Mouse (Mus musculus) neural tube, embryonic 14.5 days (tissue): ENCODE data around the gene Cnih2. TPM values are rescaled to one million over a fixed set of nuclear protein-coding genes. Genes with fewer than 3 reads are reported as not detected.

Source experiments
- ATAC-seq: fragments of 200-750 bp; cut with Nextera tagmentation; 2 replicates; pipeline ENCODE4 v1.8.0; 2017; ENCODE audit warnings: low read depth, mild to moderate bottlenecking, moderate TSS enrichment, moderate library complexity
- H3K27ac ChIP-seq: fragments of 300-500 bp; sonication (generic); 2 replicates; pipeline ENCODE4 v1.5.1; 2014; ENCODE audit warnings: low read depth, mild to moderate bottlenecking, control low read depth, low read length, moderate library complexity, mixed read lengths
- H3K27me3 ChIP-seq: fragments of 300-500 bp; sonication (generic); 2 replicates; pipeline ENCODE4 v1.6.1; 2014; ENCODE audit warnings: low read length; ENCODE audit not compliant: control insufficient read depth, insufficient read depth
- H3K36me3 ChIP-seq: fragments of 300-500 bp; sonication (generic); 2 replicates; pipeline ENCODE4 v1.6.1; 2014; ENCODE audit warnings: low read length, mixed read lengths; ENCODE audit not compliant: control insufficient read depth, insufficient read depth
- H3K4me1 ChIP-seq: fragments of 300-500 bp; sonication (generic); 2 replicates; pipeline ENCODE4 v1.6.1; 2014; ENCODE audit warnings: low read length; ENCODE audit not compliant: control insufficient read depth, insufficient read depth
- H3K4me2 ChIP-seq: fragments of 300-500 bp; sonication (generic); 2 replicates; pipeline ENCODE4 v1.6.1; 2014; ENCODE audit warnings: mild to moderate bottlenecking, low read depth, low read length, control low read depth
- H3K4me3 ChIP-seq: fragments of 300-500 bp; sonication (generic); 2 replicates; pipeline ENCODE4 v1.5.1; 2014; ENCODE audit warnings: low read depth, low read length, control low read depth, mixed read lengths
- H3K9ac ChIP-seq: fragments of 300-500 bp; sonication (generic); replicated peaks from 2 replicates; pipeline ENCODE4 v1.6.1; 2014; ENCODE audit warnings: low read depth, mild to moderate bottlenecking, control low read depth, low read length, mixed read lengths
- H3K9me3 ChIP-seq: fragments of 300-500 bp; sonication (generic); 2 replicates; pipeline ENCODE4 v1.6.1; 2016; ENCODE audit warnings: low read length; ENCODE audit not compliant: control insufficient read depth
- WGBS: fragments of 180-500 bp; shearing (Covaris S2); extraction: QIAGEN DNeasy Blood & Tissue Kit; methylation state at CpG from one replicate; pipeline ENCODE4 v1.1.7; 2014; 5-methylcytosine and 5-hydroxymethylcytosine counted together
- polyA plus RNA-seq: library from polyadenylated mRNA; unstranded; fragments of >200 nt; fragmentation: Nextera tagmentation; extraction: Ambion mirVana; gene quantifications from 2 replicates; pipeline ENCODE4 v1.2.1, GENCODE M21; 2014

The Cnih2 gene
- polyA plus RNA-seq, 1 experiment from 2014 or later: 499 TPM

DNA sequence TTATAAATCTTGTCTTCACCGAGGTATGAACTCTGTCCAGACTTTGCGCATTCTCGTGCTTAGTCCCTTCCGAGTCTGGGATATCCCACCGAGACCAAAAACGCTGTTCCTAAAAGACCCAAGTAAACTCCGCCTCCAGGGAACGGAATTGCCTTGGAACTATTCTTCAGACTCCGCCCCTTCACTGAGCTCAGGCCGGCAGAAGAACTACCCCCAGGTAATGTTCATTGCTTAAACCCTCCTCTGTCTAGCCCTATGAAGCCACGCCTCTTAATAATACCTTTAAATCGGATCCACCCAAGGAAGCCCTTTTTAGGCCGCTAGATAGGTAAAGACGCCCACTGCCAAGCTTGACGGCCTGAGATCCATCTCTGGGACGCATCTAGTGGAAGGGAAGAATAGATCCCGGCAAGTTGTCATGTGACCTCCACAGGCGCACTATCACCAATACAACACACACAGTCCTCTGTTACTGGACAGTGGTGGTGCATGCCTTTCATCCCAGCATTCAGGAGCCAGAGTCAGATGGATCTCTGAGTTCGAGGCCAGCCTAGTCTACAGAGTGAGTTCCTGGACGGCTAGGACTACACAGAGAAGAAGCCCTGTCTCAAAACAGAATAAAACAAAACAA lies 25.8 kb downstream of the Cnih2 start:
- Histone ChIP-seq H3K9me3 (no peaks in the 10 kb centered on the region), H3K9ac (no peak overlapping the region), H3K4me2 (peak overlapping the region; percentile 61), H3K27me3 (peaks cover 14% of the 10 kb centered on the region), H3K27ac (no peak overlapping the region), H3K4me1 (peaks cover 25% of the 10 kb centered on the region), H3K4me3 (peak overlapping the region; percentile 36), H3K36me3 (no peaks in the 10 kb centered on the region)
- WGBS: 3% methylated on average over 20 of the region's 20 CpGs
- 0 out of 2 replicates have a peak, but pooled peaks have one; percentile 2 for ATAC-seq

DNA sequence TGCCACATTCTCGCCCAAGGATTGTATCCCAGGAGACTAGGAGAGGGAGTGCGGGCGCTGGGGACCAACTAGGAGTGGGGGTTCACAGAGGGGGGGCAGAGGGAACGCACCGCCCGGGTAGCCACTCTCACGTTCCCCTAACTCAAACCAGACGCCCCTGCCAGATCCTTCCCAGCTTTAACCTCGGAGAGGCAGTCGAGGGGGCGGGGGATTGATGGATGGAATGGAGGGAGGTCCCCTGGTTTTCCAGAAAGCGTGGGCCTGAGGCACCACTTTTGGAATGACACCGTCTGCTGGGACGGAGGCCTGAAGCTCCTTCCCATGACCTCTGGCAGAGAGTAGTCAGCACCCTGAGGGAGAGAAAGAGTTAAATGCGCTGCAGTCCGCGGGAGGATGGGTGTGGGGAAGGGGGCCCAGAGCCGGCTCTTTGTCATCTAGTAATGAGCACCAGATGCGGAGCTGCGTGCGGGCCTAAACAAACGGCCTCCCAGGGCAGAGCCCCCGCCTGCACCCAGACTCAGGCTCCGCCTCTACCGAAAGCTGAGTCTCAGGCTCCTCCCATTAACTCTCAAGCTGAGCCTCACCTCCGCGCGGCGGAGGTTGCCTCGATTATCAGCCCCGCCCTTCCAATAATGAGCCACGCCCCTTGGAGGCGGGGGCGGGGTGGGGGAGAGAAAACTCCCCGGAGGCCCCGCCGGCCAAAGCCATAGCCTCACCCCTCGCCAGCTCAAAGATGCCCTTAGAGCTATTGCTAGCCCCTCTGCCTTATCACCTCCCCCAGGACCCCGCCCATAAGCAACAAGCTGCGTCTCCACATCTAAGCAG lies 26.6 kb downstream of the Cnih2 start:
- WGBS: under 1% methylated on average over 40 of the region's 40 CpGs
- H3K27me3 ChIP-seq: peaks cover 20% of the 10 kb centered on the region

DNA sequence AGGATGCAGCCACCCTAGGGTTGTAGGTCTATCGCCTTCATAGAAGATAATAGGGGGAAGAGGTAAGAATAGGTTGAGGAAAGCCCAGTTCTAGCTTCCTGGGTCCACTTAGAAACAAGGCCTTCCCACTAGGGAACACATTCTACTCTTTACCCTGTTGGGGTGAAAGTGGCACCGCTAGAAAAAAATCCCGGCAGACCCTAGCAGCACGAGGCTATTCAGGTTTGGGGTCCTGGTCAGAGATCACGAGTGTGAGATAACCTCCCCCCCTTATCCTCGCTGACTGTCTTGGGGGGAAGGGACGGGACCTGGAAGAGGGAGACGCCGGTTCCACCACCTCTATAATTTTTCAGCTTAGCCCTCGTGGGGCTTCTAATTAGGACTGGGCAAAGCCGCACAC lies 27.2 kb downstream of the Cnih2 start:
- peak overlapping the region; percentile 36 for H3K4me3 ChIP-seq
- peak overlapping the region; percentile 61 for H3K4me2 ChIP-seq
- H3K27ac ChIP-seq: peak overlapping the region; percentile 61
- WGBS: 6% methylated on average over 11 of the region's 11 CpGs
- H3K4me1 ChIP-seq: peaks cover 28% of the 10 kb centered on the region
- peak overlapping the region; percentile 49 for H3K9ac ChIP-seq
- ATAC-seq: no peak
- peaks cover 20% of the 10 kb centered on the region for H3K27me3 ChIP-seq
- no peaks in the 10 kb centered on the region for H3K9me3 ChIP-seq
- H3K36me3 ChIP-seq: no peaks in the 10 kb centered on the region

More for the DNA sequence above, 26.6 kb downstream of the Cnih2 start:
- no peaks in the 10 kb centered on the region for H3K36me3 ChIP-seq
- H3K4me3 ChIP-seq: peak overlapping the region; percentile 36
- peak; percentile 74 for ATAC-seq
- peaks cover 28% of the 10 kb centered on the region for H3K4me1 ChIP-seq
- H3K4me2 ChIP-seq: peak overlapping the region; percentile 61
- peak overlapping the region; percentile 49 for H3K9ac ChIP-seq
- peak overlapping the region; percentile 61 for H3K27ac ChIP-seq
- no peaks in the 10 kb centered on the region for H3K9me3 ChIP-seq

DNA sequence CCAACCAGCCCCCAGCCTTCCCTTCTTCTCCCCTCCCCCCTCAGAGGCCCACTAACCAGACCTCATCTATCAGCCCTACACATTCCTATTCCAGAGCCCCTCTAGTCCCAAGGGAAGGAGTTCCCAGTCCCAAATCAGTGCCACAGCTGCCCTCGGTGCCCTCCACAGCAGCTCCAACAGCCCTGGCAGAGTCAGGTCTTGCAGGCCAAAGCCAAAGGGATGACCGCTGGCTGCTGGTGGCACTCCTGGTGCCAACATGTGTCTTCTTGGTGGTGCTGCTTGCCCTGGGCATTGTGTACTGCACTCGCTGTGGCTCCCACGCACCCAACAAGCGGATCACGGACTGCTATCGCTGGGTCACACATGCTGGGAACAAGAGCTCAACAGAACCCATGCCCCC lies 28.3 kb downstream of the Cnih2 start:
- WGBS: 85% methylated on average over 7 of the region's 7 CpGs
- Histone ChIP-seq H3K27me3 (peaks cover 18% of the 10 kb centered on the region), H3K27ac (no peak overlapping the region), H3K4me1 (peaks cover 28% of the 10 kb centered on the region), H3K9me3 (no peaks in the 10 kb centered on the region), H3K9ac (no peak overlapping the region), H3K4me2 (0 out of 2 replicates have a peak overlapping the region, but pooled peaks have one; percentile 57), H3K36me3 (no peaks in the 10 kb centered on the region), H3K4me3 (no peak overlapping the region)
- ATAC-seq: no peak

DNA sequence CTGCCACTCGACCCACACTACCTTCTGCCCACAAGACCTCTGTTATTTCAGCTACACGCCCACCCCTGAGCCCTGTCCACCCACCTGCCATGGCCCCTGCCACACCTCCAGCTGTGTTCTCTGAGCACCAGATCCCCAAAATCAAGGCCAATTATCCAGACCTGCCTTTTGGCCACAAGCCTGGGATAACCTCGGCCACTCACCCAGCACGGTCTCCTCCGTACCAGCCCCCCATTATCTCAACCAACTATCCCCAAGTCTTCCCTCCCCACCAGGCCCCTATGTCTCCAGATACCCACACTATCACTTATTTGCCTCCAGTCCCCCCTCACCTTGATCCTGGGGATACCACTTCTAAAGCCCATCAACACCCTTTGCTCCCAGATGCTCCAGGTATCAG lies 28.8 kb downstream of the Cnih2 start:
- peaks cover 18% of the 10 kb centered on the region for H3K27me3 ChIP-seq
- no peak for ATAC-seq
- H3K4me1 ChIP-seq: peaks cover 28% of the 10 kb centered on the region

DNA sequence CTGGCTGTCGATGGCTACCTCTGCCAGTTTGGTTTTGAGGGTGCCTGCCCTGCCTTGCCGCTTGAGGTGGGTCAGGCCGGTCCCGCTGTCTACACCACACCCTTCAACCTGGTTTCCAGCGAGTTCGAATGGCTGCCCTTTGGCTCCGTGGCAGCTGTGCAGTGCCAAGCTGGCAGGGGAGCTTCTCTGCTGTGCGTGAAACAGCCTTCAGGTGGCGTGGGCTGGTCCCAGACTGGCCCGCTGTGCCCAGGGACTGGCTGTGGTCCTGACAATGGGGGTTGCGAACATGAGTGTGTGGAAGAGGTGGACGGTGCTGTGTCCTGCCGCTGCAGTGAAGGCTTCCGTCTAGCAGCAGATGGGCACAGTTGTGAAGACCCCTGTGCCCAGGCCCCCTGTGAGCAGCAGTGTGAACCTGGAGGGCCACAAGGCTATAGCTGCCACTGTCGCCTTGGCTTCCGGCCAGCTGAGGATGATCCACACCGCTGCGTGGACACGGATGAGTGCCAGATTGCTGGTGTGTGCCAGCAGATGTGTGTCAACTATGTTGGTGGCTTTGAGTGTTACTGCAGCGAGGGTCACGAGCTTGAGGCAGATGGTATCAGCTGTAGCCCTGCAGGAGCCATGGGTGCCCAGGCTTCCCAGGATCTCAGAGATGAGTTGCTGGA lies 29.6 kb downstream of the Cnih2 start:
- Histone ChIP-seq H3K27ac (no peak overlapping the region), H3K4me3 (peak overlapping the region; percentile 37), H3K36me3 (no peaks in the 10 kb centered on the region), H3K4me1 (peaks cover 28% of the 10 kb centered on the region), H3K9me3 (no peaks in the 10 kb centered on the region), H3K9ac (peak overlapping the region; percentile 54), H3K27me3 (peaks cover 18% of the 10 kb centered on the region), H3K4me2 (peak overlapping the region; percentile 57)
- WGBS: 35% methylated on average over 21 of the region's 21 CpGs
- ATAC-seq: no peak

More for the DNA sequence above, 28.8 kb downstream of the Cnih2 start:
- Histone ChIP-seq H3K9me3 (no peaks in the 10 kb centered on the region), H3K4me2 (peak overlapping the region; percentile 57; the same call in 1 of the 2 replicates), H3K36me3 (no peaks in the 10 kb centered on the region), H3K9ac (no peak overlapping the region), H3K4me3 (peak overlapping the region; percentile 37; the same call in 1 of the 2 replicates), H3K27ac (no peak overlapping the region)
- WGBS: 78% methylated on average over 5 of the region's 5 CpGs

DNA sequence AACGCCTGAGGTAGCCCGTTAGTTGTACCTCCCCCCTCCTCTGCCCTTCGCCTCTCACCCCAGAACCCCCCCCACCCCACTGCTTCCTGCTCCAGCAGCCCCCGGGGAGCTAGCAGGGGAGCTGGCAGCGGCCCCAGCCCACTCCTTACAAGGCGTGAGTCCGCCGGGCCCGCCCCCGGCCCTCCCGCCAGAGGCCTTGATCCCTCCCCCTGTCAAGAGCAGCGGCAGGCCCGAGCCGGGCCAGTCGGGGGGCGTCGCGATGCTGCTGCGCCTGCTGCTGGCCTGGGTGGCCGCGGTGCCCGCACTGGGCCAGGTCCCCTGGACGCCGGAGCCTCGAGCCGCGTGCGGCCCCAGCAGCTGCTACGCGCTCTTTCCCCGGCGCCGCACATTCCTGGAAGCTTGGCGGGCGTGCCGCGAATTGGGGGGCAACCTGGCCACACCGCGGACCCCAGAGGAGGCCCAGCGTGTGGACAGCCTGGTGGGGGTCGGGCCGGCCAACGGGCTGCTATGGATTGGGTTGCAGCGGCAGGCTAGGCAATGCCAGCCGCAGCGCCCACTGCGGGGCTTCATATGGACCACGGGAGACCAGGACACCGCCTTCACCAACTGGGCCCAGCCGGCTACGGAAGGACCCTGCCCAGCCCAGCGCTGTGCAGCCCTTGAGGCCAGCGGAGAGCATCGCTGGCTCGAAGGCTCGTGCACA lies 30.3 kb downstream of the Cnih2 start, which contains the start of gene Cd248:
Gene Cd248 (plus strand): TSS at position 212 of the 703 bp plus-strand sequence.
- Histone ChIP-seq H3K4me1 (peaks cover 28% of the 10 kb centered on the region), H3K27ac (peak within 1 kb of the TSS; percentile 16; the same call in 1 of the 2 replicates), H3K4me3 (peak within 1 kb of the TSS; percentile 37), H3K27me3 (peaks cover 18% of the 10 kb centered on the region), H3K4me2 (peak within 1 kb of the TSS; percentile 57), H3K9ac (peak within 1 kb of the TSS; percentile 54), H3K36me3 (no peaks in the 10 kb centered on the region), H3K9me3 (no peaks in the 10 kb centered on the region)
- no peak for ATAC-seq
- under 1% methylated on average over 44 of the region's 56 CpGs for WGBS

DNA sequence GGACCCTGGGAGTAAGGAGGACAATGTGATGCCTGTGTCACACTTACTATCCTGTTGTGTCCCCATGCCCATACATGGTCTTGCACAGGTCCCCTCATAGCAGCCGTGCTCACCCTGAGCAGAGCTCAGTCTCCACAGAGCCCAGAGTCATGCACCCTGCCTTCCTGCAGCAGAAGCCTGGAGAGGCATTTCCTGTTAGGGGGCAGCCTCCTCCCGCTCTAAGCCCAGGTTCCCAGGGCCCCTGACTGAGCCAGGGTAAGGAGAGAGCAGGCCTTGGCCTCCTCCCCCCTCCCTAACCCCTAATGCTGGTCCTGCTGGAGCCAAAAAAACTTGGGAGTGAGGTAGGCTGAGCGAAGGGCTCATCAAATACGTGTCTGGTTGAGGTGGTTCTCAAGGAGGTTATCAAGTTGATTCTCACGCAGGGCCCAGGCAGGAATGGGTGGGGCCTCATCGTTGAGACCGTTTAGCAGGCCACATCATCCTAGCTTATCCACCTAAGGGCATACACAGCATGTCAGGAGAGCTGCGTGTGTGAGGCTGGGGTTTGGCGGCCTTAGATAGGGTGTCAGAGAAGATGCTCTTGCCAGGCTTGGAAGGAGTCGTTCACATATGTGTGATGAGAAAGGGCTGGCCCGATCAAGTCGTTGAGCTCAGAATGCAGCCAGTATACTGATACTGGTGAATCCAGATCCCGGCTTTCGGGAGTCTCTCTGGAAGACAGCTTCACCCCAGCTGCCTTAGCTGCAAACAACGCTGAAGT lies 31.1 kb downstream of the Cnih2 start:
- Histone ChIP-seq H3K4me2 (peak overlapping the region; percentile 57), H3K36me3 (no peaks in the 10 kb centered on the region), H3K4me1 (peaks cover 24% of the 10 kb centered on the region), H3K4me3 (peak overlapping the region; percentile 37), H3K9me3 (no peaks in the 10 kb centered on the region), H3K27ac (no peak overlapping the region; the same call in 1 of the 2 replicates), H3K9ac (peak overlapping the region; percentile 54; the same call in 1 of the 2 replicates), H3K27me3 (peaks cover 18% of the 10 kb centered on the region)
- WGBS: 12% methylated on average over 15 of the region's 15 CpGs
- no peak for ATAC-seq
